Mouse (Mus musculus): Measurements from ENCODE around the gene Zfp229. TPM values are rescaled to one million over a fixed set of nuclear protein-coding genes. Genes with fewer than 3 reads are reported as not detected.
"Not testable (repeated sequence)": the region's sequence is repeated elsewhere in the genome, so short reads cannot be mapped to it uniquely, and the experiment has no call there.

The Zfp229 gene
- total RNA-seq (2014; rRNA removed), result 11.7 and 15.3 TPM in 2 replicates
- polyA plus RNA-seq (2015; fragmentation: Nextera tagmentation; extraction: Ambion mirVana), result 6.3 and 7.5 TPM in 2 replicates

- not testable (repeated sequence) for H3K4me1 ChIP-seq (ENCODE audit: insufficient read depth, low read length); DNase-seq (ENCODE audit: low spot score); H3K9ac ChIP-seq (replicated peaks; ENCODE audit: low read length, poor library complexity, severe bottlenecking); H3K27ac ChIP-seq (ENCODE audit: low read depth, low read length); H3K27me3 ChIP-seq (ENCODE audit: insufficient read depth, low read length); H3K4me3 ChIP-seq (ENCODE audit: low read depth, low read length); ATAC-seq (ENCODE audit: low FRiP score); H3K9me3 ChIP-seq (ENCODE audit: low read length); H3K4me2 ChIP-seq (ENCODE audit: low read depth, low read length, poor library complexity, severe bottlenecking); H3K36me3 ChIP-seq (ENCODE audit: insufficient read depth, low read length)
- WGBS, result 94% methylated on average over 9 of the region's 22 CpGs
Observed at GRCm38 (mm10) chr17:21730495-21730894, at the start of gene Zfp229. TSS of gene Zfp229 (plus strand) at chr17:21730795.

- no peak within 1 kb of the TSS for H3K4me3 ChIP-seq (ENCODE audit: low read depth, low read length)
- no peak for TF ChIP-seq CTCF (IDR thresholded peaks at IDR 0.05)
- WGBS, result 90% methylated on average over 3 of the region's 3 CpGs
- no peak within 1 kb of the TSS for H3K27ac ChIP-seq (ENCODE audit: low read depth, low read length)
- no peak within 1 kb of the TSS for H3K9ac ChIP-seq (replicated peaks; ENCODE audit: low read length, poor library complexity, severe bottlenecking)
- no peaks in the 10 kb centered on the region for H3K27me3 ChIP-seq (ENCODE audit: insufficient read depth, low read length)
- H3K9me3 ChIP-seq (ENCODE audit: low read length), result no peaks in the 10 kb centered on the region
- peaks cover 9% of the 10 kb centered on the region; the same call in 1 of the 2 replicates for H3K36me3 ChIP-seq (ENCODE audit: insufficient read depth, low read length)
- DNase-seq (ENCODE audit: low spot score) (no peak), ATAC-seq (ENCODE audit: low FRiP score) (no peak)
- no peak within 1 kb of the TSS for H3K4me2 ChIP-seq (ENCODE audit: low read depth, low read length, poor library complexity, severe bottlenecking)
- no peaks in the 10 kb centered on the region for H3K4me1 ChIP-seq (ENCODE audit: insufficient read depth, low read length)
Observed at GRCm38 (mm10) chr17:21691560-21691959, 39.0 kb upstream of the Zfp229 start, which contains the start of gene Gm10226. TSS of gene Gm10226 (plus strand) at chr17:21691860.

GRCm38 (mm10) chr17:21693342-21693741 lies 37.3 kb upstream of the Zfp229 start:
- Histone ChIP-seq H3K36me3 (ENCODE audit: insufficient read depth, low read length) (peaks cover 9% of the 10 kb centered on the region; the same call in 1 of the 2 replicates), H3K4me3 (ENCODE audit: low read depth, low read length) (no peak overlapping the region), H3K4me2 (ENCODE audit: low read depth, low read length, poor library complexity, severe bottlenecking) (no peak overlapping the region), H3K9ac (replicated peaks; ENCODE audit: low read length, poor library complexity, severe bottlenecking) (no peak overlapping the region), H3K27ac (ENCODE audit: low read depth, low read length) (no peak overlapping the region), H3K9me3 (ENCODE audit: low read length) (no peaks in the 10 kb centered on the region), H3K27me3 (ENCODE audit: insufficient read depth, low read length) (no peaks in the 10 kb centered on the region), H3K4me1 (ENCODE audit: insufficient read depth, low read length) (no peaks in the 10 kb centered on the region)
- ATAC-seq (ENCODE audit: low FRiP score) (no peak), DNase-seq (ENCODE audit: low spot score) (no peak)
- 76% methylated on average over 3 of the region's 3 CpGs for WGBS
- no peak for TF ChIP-seq CTCF (IDR thresholded peaks at IDR 0.05)

- no peak for ATAC-seq (ENCODE audit: low FRiP score)
- 0 out of 2 replicates have a peak, but pooled peaks cover 4% of the 10 kb centered on the region for H3K36me3 ChIP-seq (ENCODE audit: insufficient read depth, low read length)
- no peaks in the 10 kb centered on the region for H3K27me3 ChIP-seq (ENCODE audit: insufficient read depth, low read length)
- H3K4me2 ChIP-seq (ENCODE audit: low read depth, low read length, poor library complexity, severe bottlenecking), result no peak overlapping the region
- H3K9ac ChIP-seq (replicated peaks; ENCODE audit: low read length, poor library complexity, severe bottlenecking), result no peak overlapping the region
- no peak overlapping the region for H3K4me3 ChIP-seq (ENCODE audit: low read depth, low read length)
- DNase-seq (ENCODE audit: low spot score), result no peak
- no peak overlapping the region for H3K27ac ChIP-seq (ENCODE audit: low read depth, low read length)
- H3K4me1 ChIP-seq (ENCODE audit: insufficient read depth, low read length), result no peaks in the 10 kb centered on the region
- H3K9me3 ChIP-seq (ENCODE audit: low read length), result no peaks in the 10 kb centered on the region
- no peak for TF ChIP-seq CTCF (IDR thresholded peaks at IDR 0.05)
Observed at GRCm38 (mm10) chr17:21696073-21696472, 34.5 kb upstream of the Zfp229 start.

GRCm38 (mm10) chr17:21702281-21703240 lies 28.0 kb upstream of the Zfp229 start:
- Histone ChIP-seq H3K4me2 (ENCODE audit: low read depth, low read length, poor library complexity, severe bottlenecking) (no peak overlapping the region), H3K9me3 (ENCODE audit: low read length) (no peaks in the 10 kb centered on the region), H3K9ac (replicated peaks; ENCODE audit: low read length, poor library complexity, severe bottlenecking) (no peak overlapping the region), H3K36me3 (ENCODE audit: insufficient read depth, low read length) (no peaks in the 10 kb centered on the region), H3K27ac (ENCODE audit: low read depth, low read length) (no peak overlapping the region), H3K27me3 (ENCODE audit: insufficient read depth, low read length) (no peaks in the 10 kb centered on the region), H3K4me3 (ENCODE audit: low read depth, low read length) (no peak overlapping the region), H3K4me1 (ENCODE audit: insufficient read depth, low read length) (no peaks in the 10 kb centered on the region)
- no peak for TF ChIP-seq CTCF (IDR thresholded peaks at IDR 0.05)
- ATAC-seq (ENCODE audit: low FRiP score) (no peak), DNase-seq (ENCODE audit: low spot score) (no peak)
- WGBS, result 42% methylated on average over 5 of the region's 5 CpGs

- TF ChIP-seq CTCF (IDR thresholded peaks at IDR 0.05), result no peak
- Histone ChIP-seq H3K27me3 (ENCODE audit: insufficient read depth, low read length) (no peaks in the 10 kb centered on the region), H3K9me3 (ENCODE audit: low read length) (no peaks in the 10 kb centered on the region), H3K36me3 (ENCODE audit: insufficient read depth, low read length) (no peaks in the 10 kb centered on the region), H3K9ac (replicated peaks; ENCODE audit: low read length, poor library complexity, severe bottlenecking) (no peak overlapping the region), H3K27ac (ENCODE audit: low read depth, low read length) (no peak overlapping the region), H3K4me2 (ENCODE audit: low read depth, low read length, poor library complexity, severe bottlenecking) (no peak overlapping the region), H3K4me3 (ENCODE audit: low read depth, low read length) (no peak overlapping the region), H3K4me1 (ENCODE audit: insufficient read depth, low read length) (0 out of 2 replicates have a peak, but pooled peaks cover 2% of the 10 kb centered on the region)
- no peak for DNase-seq (ENCODE audit: low spot score)
- no peak for ATAC-seq (ENCODE audit: low FRiP score)
- WGBS, result 77% methylated on average over 1 of the region's 1 CpGs
Observed at GRCm38 (mm10) chr17:21703414-21703813, 27.2 kb upstream of the Zfp229 start.

Measured in midbrain, postnatal 0 days (tissue).